In the genomic region with DNA sequence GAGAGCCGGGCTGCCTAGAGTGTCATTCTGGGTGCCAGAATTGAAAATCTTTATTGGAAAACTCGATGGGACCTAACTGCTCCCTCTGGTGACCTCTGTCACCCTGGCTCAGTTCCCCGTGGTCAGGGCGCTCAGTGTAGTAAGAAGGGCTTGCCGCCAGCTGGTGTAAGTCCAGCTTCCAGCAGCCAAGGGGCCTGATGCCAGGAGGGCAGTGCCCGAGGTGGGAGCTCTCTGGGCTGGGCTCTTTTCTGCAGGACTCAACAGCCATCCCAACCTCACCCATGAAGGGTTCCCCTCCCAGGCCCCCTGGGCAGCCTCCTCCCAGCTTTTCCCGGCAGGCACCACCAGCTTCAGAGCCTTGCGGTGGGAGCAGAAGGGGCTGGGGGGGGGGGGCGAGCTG, we compare ENCODE assay signal across 8 mouse cellular contexts. TPM values are rescaled to one million over a fixed set of nuclear protein-coding genes. Genes with fewer than 3 reads are reported as not detected.
DNase-seq lines count a peak whose midpoint lies in the region; ATAC-seq and TF ChIP-seq lines count a peak whose summit lies in the region.

No protein-coding gene starts in this region.

- WGBS in kidney, embryonic 14.5 days, result 51% methylated on average over 9 of the region's 9 CpGs
- WGBS in lung, embryonic 14.5 days, result 41% methylated on average over 8 of the region's 9 CpGs

- peaks cover 18% of the 10 kb centered on the region for H3K4me1 ChIP-seq in kidney, embryonic 14.5 days (ENCODE audit: control insufficient read depth, insufficient read depth, low read length)
- H3K4me1 ChIP-seq in lung, embryonic 14.5 days (ENCODE audit: insufficient read depth), result no peaks in the 10 kb centered on the region

- H3K36me3 ChIP-seq in kidney, embryonic 14.5 days (ENCODE audit: control insufficient read depth, insufficient read depth, low read length), result no peaks in the 10 kb centered on the region
- H3K36me3 ChIP-seq in lung, embryonic 14.5 days (ENCODE audit: insufficient read depth), result no peaks in the 10 kb centered on the region

- peak overlapping the region; percentile 5; the same call in 1 of the 2 replicates for H3K4me2 ChIP-seq in kidney, embryonic 14.5 days (replicated peaks; ENCODE audit: low read depth, low read length)
- peak overlapping the region; percentile 37 for H3K4me2 ChIP-seq in lung, embryonic 14.5 days

- no peak for ATAC-seq in cerebellum, adult (ENCODE audit: insufficient number of reproducible peaks, low FRiP score, low TSS enrichment)
- no peak for ATAC-seq in kidney, embryonic 14.5 days (ENCODE audit: low FRiP score, low TSS enrichment)
- ATAC-seq in lung, embryonic 14.5 days (ENCODE audit: insufficient read depth), result no peak

- TF ChIP-seq CTCF in lung, embryonic 14.5 days (IDR thresholded peaks at IDR 0.05; ENCODE audit: low read depth), result no peak

- no peak overlapping the region for H3K4me3 ChIP-seq in kidney, embryonic 14.5 days (ENCODE audit: low read length)
- H3K4me3 ChIP-seq in lung, embryonic 14.5 days (ENCODE audit: low read depth, low read length), result no peak overlapping the region

- no peak overlapping the region for H3K27ac ChIP-seq in kidney, embryonic 14.5 days (ENCODE audit: low read depth, low read length)
- H3K27ac ChIP-seq in lung, embryonic 14.5 days (ENCODE audit: low read depth), result no peak overlapping the region

- no peaks in the 10 kb centered on the region for H3K27me3 ChIP-seq in kidney, embryonic 14.5 days (ENCODE audit: control insufficient read depth, insufficient read depth, low read length)
- H3K27me3 ChIP-seq in lung, embryonic 14.5 days (ENCODE audit: insufficient read depth, low read length), result no peaks in the 10 kb centered on the region

- H3K9ac ChIP-seq in kidney, embryonic 14.5 days (ENCODE audit: low read depth, low read length), result no peak overlapping the region
- no peak overlapping the region for H3K9ac ChIP-seq in lung, embryonic 14.5 days

- peak; percentile 61 to 76 for DNase-seq in cerebellum, postnatal 14 days
- DNase-seq in adrenal gland, adult 2 months, result peak; percentile 83
- peak; percentile 83 to 89 for DNase-seq in heart, adult 18-20 months
- DNase-seq in lung, embryonic 14.5 days, result no peak
- DNase-seq in urinary bladder, postnatal 25 days (ENCODE audit: low spot score), result peak; percentile 26
- no peak for DNase-seq in yolk sac, embryonic 10.5 days (ENCODE audit: low spot score)

- no peaks in the 10 kb centered on the region for H3K9me3 ChIP-seq in kidney, embryonic 14.5 days (ENCODE audit: control insufficient read depth, low read length)
- H3K9me3 ChIP-seq in lung, embryonic 14.5 days (ENCODE audit: low read depth, low read length), result no peaks in the 10 kb centered on the region

RNA-seq across cellular contexts. Expression of a gene that starts 42.0 kb away (rescaled TPM):
- 1 to 10 TPM; 4.3 to 7.4 TPM for total RNA-seq in adrenal gland, adult 2 months (2021)
- polyA plus RNA-seq in adrenal gland, adult 2 months (2012; rRNA removed), result 5.5 and 7.9 TPM in 2 replicates
- 10 to 100 TPM; 35.9 to 41.1 TPM for total RNA-seq in heart, adult 18-20 months (2021)
- 3.9 and 7.6 TPM in 2 replicates for polyA plus RNA-seq in kidney, embryonic 14.5 days (2014; fragmentation: Nextera tagmentation; extraction: Ambion mirVana)
- polyA plus RNA-seq in lung, embryonic 14.5 days (2014; fragmentation: Nextera tagmentation; extraction: Ambion mirVana), result 6.9 and 8.3 TPM in 2 replicates

Comparison
In these comparisons a context has a peak if more than half of its experiments do, and no peak if none do; other contexts are left out.
1. DNase-seq: peak in cerebellum, postnatal 14 days (2 of 2), adrenal gland, adult 2 months (single experiment), heart, adult 18-20 months (2 of 2) and urinary bladder, postnatal 25 days (single experiment); none in lung, embryonic 14.5 days (single experiment) and yolk sac, embryonic 10.5 days (single experiment).